Mouse (Mus musculus) c-Kit-positive CD71-negative TER-119-negative erythroid progenitor cells, embryonic 14.5 days (primary cell): Measurements from ENCODE around the gene R3hdm2.

Experiments
- DNase-seq: peaks from one replicate; pipeline ENCODE4 v3.0.0-alpha.2; 2013; ENCODE audit warnings: low read depth

The R3hdm2 gene

GRCm38 (mm10) chr10:127380251-127380691, at the start of gene R3hdm2:
R3hdm2 (plus strand) TSS chr10:127380327.
- DNase-seq = peak; percentile 73

DNA sequence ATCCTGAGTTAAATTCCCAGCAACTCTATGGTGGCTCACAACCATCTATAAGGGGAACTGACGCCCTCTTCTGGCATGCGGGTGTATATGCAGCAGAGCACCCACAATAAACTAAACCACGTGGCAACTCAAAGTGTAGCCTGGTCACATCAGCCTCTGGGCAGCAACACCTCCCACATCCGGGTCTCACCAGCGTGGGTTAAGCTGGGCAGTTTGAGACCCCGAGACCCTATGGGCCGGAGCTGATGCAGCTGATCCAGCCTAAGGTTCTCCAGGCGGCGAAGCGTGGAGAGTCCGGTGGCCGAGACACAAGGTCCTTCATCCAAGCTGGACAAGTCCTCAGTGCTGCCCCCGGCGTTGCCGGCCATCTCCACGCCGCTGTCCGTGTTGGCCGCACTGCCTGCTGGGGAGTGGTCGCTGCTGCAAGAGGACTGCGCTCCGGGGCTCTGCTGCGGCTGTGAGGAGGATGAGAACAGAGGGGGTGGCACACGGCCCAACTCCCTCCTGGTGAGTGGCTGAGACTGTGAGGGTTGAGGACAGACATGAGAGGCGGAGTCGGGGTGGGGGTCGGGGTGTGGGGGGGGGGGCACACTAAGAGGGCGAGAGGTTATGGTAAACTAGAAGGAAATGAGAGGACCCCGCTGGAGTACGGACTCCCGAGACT, 47.8 kb upstream of the R3hdm2 start:
- no peak for DNase-seq

GRCm38 (mm10) chr10:127333152-127333551, 47.0 kb upstream of the R3hdm2 start:
- no peak for DNase-seq

- DNase-seq = no peak
Observed at GRCm38 (mm10) chr10:127335271-127335670, 44.9 kb upstream of the R3hdm2 start.

GRCm38 (mm10) chr10:127336952-127337351, 43.2 kb upstream of the R3hdm2 start:
- DNase-seq = no peak

GRCm38 (mm10) chr10:127337536-127338099, 42.5 kb upstream of the R3hdm2 start:
- DNase-seq = no peak

DNA sequence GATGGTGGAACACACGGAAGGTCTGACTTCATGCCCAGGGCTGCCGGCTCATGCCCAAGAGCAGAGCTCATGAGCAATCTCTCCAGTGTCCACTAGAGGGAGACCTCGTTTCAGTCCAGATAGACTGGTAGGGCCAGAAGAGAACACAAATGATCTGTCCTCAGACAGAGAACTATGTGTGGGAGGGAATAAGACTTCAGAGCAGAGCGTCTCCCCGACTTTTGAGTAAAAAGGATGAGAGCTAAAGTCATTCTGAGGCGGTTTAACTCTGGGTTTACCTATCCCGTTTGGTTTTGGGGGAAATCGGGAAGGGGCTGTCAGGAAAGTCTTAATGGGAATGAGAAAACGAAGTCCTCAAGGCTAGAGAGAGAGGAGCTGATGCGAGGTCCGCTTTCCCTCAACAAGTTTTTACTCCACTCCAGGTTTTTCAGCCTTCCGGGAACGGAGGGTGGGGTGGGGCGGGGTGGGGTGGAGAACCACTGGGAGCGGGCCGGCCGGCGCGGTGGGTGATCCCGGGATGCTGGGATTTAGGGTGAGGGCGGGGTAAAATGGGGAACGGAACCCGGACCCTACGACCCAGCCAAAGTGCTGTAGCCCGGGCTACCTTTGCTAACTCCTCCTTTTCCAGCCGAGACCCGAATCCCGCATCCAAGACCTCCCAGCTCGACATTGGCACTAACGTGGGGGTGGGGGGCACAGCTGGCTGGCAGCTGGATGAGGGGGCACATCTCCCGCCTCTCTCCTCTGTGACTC, 41.0 kb upstream of the R3hdm2 start:
- DNase-seq = peak; percentile 93

DNA sequence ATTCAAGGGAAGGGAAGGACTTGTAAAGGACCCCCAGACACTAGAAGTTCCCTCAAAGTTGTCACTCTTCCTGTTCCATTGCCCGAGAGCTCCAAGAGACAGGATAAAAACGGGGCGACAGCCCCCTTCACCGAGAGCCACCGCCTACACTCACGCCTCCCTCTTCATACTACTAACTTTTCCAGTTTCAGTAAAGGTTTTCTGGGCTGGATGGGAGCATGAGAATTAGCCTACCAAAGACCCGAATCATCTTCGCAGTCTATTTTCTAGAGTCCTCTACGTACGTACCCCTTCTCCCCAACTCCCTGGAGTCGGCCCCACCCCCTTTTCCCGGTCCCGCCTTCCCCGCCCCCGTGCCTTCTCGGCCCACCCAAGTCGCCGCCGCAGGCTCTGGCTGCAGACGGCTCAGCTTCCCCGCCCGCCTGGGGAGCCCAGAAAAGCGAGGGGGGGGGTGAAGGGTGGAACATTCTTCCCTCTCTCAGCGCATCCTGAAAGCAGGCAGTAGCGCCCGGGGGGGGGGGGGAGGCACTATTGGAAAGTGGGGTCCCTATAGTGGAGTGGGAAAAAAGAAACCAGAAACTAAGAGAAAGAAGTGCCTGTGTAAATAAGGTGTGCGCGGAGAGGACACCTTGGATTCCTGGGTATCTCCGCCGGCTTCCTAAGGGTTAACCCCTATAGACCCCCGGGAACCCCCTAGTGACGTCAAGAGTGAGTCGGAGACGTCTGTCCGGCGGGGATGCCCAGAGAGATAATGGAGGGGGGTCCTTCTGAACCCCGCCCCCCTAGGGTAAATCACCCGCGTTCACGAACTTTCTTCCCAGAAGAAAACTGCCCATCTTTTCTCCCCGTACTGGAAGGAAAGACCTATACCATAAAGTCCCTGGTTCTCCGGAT, 40.2 kb upstream of the R3hdm2 start:
- no peak for DNase-seq

DNA sequence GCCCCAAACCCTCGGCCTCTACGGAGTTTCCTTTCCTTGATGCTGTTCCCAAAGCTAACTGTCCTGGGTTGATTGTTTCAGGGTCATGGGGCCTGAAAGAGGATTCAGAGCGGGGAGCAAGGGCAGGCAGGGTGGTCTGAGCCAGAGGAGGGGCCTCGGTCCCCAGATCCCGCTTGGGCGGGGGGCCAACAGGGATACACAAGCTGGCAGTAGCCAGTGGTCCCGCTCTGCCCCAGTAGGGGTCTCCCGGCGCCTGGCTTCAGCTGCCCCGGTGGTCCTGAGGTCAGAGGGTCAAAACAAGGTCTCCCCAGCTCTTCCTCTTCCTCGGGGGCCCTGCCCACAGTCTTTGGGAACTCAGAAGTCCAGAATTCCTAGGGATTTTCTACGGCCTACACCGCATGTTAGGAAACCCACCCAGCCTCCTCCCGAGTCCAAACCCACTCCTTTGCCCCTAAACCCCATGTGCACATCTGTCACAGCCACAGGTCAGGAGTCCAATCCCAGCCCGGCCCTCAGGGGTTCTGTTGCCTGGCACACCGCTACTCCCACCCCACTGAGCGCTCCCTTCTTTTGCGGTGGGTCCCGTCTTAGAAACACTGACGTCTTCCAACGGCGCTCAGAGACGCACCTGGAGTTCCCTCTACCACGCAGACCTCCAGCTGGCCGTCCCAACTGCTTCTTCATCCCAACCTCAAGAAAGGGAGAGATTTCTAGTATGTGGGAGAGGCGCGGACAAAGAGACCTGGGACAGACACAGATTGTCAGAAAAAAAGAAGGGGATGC, 39.4 kb upstream of the R3hdm2 start:
- no peak for DNase-seq

DNA sequence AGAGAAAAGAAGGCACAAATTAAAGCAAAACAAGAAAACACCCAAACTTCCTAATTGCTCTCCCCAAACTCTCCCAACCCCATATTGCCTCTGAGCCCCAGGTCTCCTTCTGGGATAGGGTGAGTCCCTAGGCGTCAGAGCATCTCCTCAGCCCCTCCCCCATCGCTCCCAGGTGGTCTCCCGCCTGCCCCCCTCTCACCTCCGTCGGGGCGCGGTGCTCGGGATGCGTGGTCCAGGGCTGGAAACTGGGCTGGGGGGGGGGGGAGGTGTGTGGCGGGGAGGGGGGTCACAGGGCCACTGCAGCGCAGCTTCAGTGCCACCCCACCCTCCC, 38.8 kb upstream of the R3hdm2 start:
- no peak for DNase-seq

- peak; percentile 88 for DNase-seq
Observed at GRCm38 (mm10) chr10:127341891-127342639, 38.1 kb upstream of the R3hdm2 start, which contains the start of gene Gli1. Gli1 (minus strand) TSS chr10:127341974.

DNA sequence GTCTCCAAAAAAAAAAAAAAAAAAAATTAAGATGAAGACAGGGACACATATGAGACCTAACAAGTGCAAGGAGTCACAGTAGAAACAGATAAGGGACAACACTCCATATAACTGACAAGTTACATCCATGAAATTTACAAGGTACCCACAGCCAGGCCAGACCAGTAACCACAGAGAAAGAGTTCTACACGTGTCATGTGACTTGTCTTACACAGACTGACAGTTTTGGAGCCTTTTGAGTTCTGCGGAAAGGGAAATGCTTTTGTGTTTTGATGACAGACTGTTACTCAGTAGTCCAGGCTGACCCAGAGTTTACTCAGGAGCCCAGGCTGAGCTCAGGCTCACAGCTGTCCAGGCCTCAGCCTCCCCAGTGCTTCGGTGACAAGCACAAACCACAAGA, 37.1 kb upstream of the R3hdm2 start:
- no peak for DNase-seq

DNA sequence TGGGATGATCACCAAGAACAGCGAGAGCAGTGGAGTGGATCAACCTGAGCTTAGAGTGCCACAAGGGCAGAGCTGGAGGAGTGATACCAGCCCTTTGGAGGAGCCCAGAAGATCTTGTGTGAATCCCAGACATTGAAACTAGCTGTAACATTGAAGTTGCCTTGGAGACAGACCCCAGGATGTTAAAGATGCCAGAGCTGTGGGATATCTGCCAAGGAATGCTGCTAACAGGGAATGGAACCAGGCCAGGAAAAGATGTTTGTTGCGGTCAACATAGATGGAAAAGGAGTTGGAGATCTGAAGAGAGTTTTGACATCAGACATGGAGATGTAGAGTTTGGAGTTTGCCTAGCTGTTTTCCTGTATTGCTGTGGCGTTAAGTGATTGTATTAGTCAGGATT, 34.0 kb upstream of the R3hdm2 start:
- DNase-seq = no peak

GRCm38 (mm10) chr10:127348957-127349356, 31.2 kb upstream of the R3hdm2 start:
- DNase-seq = no peak

DNA sequence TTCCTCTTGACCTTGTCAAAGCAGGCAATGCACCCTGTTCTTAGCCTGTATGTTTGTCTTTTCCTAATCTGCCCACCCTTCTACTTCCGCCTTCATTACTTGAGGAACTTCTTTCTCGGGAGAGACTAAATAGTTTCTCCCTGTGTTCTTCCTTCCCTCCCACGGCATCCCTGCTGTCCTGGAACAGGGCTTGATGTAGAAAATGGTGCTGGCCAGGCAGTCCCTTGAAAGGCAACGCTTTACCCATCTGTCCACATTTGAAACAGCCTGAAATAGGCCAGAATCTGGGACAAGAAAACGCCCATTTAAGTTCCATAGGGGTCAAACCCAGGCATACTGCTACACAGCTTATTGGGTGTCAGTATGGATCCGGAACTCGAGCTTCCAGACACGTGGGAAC, 30.3 kb upstream of the R3hdm2 start:
- no peak for DNase-seq

GRCm38 (mm10) chr10:127350594-127351284, 29.4 kb upstream of the R3hdm2 start:
- DNase-seq = no peak

DNA sequence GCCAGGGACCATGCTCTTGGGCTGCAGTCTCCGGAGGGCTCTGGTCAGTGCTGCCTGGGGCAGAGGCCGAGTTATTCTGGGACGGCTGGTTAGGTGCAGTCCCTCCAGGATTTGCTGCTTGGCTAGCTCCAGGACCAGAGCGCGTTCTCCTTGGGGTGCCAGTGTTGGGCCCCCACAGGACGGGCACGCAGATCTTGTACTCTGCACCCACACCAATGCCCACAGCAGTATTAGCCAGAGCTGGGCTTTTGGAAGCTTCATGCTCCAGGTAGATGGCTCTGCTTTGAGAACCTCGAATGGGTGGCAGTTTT, 28.9 kb upstream of the R3hdm2 start:
- no peak for DNase-seq

DNA sequence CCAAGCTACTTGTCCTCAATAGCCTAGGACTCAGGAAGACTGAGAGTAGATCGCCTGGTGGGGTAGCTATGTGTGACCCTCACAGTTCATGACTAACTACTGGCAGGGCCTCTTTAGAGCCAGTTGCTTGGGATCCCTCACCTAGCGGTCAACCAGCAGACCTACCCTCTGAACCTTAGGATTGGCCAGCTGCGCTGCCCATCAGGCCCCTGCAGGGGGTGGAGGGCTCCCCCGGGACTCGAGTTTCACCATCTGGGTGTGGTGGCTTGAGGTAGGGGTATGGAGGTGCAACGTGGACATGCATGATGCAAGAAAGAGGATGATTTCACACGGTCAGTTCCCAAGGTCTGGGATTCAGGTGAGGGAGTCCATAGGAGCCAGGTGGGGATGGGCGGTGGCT, 28.4 kb upstream of the R3hdm2 start:
- no peak for DNase-seq

DNA sequence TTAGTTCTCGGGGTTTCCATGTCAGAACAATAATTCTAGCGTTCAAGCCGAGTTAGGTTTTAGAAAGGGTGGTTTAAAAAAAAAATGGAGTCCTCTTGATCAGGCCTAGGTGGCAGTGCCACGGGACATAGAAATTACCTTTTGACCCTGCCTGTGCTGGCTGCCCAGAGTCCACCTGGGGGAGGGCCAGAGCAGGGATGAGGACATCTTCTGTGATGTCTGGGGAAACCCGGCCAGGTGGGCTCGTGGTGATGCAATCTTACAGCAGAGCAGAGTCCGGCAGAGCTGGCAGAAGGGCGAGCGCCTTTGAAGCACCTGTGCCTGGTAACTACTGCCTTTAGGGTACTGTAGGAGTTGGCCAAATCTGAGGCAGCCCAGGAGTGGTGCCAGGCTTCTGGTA, 27.9 kb upstream of the R3hdm2 start:
- DNase-seq = no peak

DNA sequence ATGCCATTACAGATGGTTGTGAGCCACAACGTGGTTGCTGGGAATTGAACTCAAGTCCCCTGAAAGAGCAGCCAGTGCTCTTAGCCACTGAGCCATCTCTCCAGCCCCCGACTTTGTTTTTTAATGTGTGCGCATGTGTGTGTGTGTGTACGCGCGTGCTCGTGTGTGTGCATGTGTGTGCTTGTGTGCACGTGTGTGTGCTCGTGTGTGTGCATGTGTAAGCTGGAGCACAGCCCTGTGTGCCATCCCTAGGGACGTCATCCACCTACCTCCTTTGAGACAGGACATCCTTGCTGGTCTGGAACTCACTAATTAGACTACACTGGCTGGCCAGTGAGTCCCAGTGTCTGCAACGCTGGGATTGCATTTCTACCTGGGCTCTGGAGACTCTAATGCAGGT, 27.4 kb upstream of the R3hdm2 start:
- DNase-seq = no peak
